Mouse (Mus musculus) embryonic stem cell, embryonic (primary cell): ENCODE measurements around the gene Cped1.

Experiments
- CTCF ChIA-PET, 4 experiments: fragments of 300-600 bp in 2 of 4; fragments of 350-600 bp in 2 of 4; sonication (Branson Sonifier 250); formaldehyde crosslinking; loops; one replicate each; lab custom pipeline; 2022; ENCODE audit warnings: inconsistent platforms in 2 of 4; lab: Charles Lee
- POLR2A ChIA-PET, 4 experiments: fragments of 300-600 bp in 2 of 4; fragments of 350-600 bp in 2 of 4; sonication (Branson Sonifier 250); formaldehyde crosslinking; loops; one replicate each; lab custom pipeline; 2022; ENCODE audit warnings: antibody characterized with exemption in 4 of 4, inconsistent platforms in 1 of 4; lab: Charles Lee

The Cped1 gene

DNA sequence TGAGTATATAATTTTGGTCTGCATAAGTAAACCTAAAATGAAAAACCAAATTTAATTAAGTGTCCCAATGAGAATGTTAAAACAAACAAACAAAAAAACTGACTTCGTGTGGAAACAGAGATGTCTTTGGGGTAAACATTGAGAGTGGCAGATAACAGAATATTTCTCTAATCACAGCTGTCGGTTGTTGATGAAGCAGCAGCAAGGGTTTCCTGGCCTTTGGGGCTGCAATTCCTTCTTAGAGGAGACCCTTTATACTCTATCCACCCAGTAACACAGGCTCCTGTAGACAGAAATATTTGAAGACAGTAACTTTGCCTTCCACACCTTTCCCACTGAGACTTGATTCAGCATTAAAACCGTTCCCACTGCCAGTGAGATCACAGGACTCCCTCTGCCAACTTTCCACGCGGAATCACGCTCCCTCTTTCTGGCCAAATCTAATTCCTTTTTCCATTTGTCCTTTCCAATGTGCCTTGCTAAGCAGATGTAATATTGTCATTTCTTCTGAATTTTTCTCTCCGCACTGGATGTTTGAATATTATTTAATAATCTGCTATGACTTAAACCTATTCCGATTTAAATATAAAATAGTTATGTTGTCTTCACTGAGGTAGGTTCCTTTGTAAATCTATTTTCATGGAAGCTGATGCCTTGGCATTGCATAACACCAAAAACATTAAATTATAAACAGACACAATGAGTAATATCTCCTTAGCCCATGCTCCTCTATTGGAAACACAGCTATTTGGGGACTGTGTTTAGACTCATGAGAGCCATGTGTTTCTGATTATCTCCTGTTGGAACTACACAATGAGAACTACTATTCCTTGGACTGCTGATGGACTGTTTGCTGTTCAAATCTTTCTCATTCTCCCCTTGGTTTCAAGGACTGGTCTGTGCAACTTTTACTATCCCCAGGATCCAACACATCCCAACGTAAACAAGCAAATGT is 4.7 kb downstream of the Cped1 start:
- ChIA-PET CTCF (no interaction called here), POLR2A (no interaction called here)

DNA sequence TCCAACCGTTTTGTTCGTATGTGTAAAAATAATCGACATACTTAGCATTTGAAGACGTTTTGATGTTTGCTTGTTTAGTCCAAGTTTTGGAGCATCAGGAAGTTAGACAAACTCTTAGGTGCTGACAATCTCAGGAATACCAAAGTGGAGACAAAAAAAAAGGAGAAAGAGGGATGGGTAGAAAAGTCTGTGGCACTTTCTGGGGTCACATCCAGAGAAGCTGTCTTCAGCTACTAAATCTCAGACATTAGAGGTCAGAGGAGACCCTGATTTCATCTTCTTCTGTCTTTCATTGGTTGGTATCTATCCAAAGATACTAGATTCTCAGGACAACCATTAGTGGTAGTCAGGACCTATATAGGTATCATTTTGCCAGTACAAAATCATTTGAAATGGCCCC is 5.4 kb downstream of the Cped1 start:
- ChIA-PET POLR2A (no interaction called here), CTCF (no interaction called here)

DNA sequence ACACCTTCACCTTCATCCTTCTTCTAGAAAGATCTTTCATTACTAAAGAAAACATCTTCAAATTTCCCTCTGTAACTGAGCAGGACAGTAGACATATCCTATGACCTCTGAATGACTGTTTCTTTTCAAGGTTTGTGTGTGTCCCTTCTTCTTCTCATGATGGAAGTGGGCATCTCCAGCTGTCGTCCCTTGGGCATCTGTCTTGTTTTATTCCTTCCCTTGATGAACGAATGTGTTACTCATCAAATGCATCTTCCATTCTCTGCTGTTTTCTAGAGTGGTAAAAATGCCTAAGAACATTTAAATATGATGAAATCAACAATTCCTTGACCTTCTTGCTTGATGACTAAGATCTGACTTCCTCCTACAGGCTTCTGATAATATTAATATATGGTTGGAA is 7.4 kb downstream of the Cped1 start:
- POLR2A ChIA-PET = no interaction called here
- CTCF ChIA-PET = no interaction called here

DNA sequence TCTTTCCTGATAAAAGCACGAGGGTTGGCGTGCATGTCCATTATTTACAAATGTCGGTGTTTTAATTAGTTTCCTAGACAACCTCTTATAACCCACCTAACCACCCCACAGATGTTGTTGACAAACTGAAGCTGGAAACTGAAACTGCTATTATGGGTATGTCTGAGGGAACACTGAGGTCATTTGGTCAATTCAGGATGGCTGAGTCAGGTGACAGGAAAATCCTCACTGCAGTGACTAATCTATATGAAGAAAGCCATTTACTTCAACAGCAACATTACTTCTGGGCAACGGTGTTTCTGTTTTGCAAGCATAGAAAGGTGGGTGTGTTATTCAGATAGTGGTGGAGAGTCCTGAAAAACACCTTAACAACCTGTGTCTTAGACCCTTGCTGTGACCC is 12.4 kb downstream of the Cped1 start:
- POLR2A ChIA-PET = no interaction called here
- CTCF ChIA-PET = no interaction called here

DNA sequence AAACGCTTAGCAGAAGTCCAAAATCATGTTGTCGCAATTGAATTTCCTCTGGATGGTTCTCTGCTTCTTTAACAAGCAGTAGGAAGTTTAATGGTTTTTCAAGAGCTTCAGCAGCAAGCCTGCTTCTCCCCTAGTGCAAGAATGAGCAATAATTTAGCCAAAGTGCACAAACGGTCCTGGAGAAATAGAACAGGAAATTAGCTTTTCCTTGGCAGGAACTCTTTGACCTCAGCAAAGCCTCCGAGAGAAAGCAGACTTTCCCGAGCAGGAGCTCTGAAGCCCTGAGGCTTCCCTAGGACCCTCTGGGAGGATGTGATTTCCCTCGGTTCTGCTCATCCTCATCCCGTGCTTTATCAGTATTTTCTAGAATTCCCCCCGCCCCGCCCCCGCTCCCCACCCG is 13.3 kb downstream of the Cped1 start:
- ChIA-PET CTCF (interaction anchor here in 1 of 4 experiments (0.6 kb wide), 1 partner anchor 524 kb away, joined by 3 read pairs; no protein-coding TSS in a partner anchor), POLR2A (interaction anchor here in 1 of 4 experiments (0.8 kb wide), 1 partner anchor 73 kb away, joined by 3 read pairs; no protein-coding TSS in a partner anchor)

- ChIA-PET CTCF (no interaction called here), POLR2A (no interaction called here)
These were observed 14.4 kb downstream of the Cped1 start for GRCm38 (mm10) chr6:22000086-22000485.

DNA sequence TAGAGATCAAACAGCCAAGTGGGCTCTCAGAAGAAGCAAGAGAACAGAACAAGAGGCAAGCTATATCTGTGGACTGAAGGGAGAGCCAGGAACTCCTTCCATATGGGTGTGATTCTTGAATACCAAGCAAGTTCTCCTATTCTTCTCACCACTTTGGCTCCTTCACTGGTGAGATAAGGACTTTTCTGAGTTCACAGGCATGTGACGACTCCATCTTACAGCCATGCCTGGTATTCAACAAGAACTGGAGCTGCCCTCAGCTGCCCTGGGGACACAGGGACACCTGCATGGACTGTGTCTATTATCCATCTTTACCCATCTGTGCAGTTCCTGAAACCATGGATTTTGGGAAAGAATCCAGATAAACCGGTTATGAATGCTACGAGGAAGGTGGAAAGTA is 15.2 kb downstream of the Cped1 start:
- POLR2A ChIA-PET = no interaction called here

GRCm38 (mm10) chr6:22001284-22001916 is 15.7 kb downstream of the Cped1 start:
- ChIA-PET POLR2A (interaction anchor here in 1 of 4 experiments (0.8 to 1.6 kb wide), 2 partner anchors 13 to 26 kb away, joined by 3 to 4 read pairs; no protein-coding TSS in a partner anchor), CTCF (interaction anchor here in 1 of 4 experiments (1.3 kb wide), 1 partner anchor 16 kb away, joined by 5 read pairs; no protein-coding TSS in a partner anchor)

More for the DNA sequence above, 15.2 kb downstream of the Cped1 start:
- CTCF ChIA-PET = interaction anchor here in 1 of 4 experiments (1.3 kb wide), 1 partner anchor 16 kb away, joined by 5 read pairs; no protein-coding TSS in a partner anchor

DNA sequence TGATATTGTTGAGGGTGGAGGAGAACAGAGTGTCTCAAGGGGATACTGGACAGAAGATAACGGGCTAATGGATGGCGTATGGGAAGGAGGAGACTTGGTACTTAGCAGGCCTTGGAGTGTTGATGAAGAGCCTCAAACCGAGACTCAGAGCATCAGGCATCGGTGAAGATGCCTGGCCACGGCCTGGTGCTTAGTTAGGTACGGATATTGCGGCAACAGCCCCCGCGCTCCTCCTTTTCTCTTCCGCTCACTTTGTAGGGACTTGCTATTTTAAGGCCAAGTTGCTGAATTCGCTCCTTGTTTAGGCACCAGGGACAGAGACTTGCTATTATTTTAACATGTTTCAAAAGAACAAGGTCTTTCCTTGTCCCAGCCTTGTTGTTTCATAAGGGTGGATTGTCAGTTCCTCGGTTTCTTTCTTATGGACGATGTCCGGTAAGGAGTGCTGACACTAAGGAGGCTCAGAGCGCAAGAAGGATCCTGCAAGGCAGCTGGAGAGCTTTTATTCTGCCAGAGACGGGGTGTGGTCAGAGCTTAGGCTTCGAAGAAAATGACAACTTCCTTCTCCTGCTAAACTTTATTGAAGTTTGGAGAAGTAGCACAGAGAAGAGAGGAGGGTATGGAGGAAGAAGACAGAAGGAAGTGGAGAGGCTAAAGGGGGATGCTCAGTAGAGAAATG is 16.9 kb downstream of the Cped1 start:
- POLR2A ChIA-PET = interaction anchor here in 3 of 4 experiments (0.6 to 1.6 kb wide), 4 partner anchors 12 to 99 kb away, joined by 3 to 12 read pairs (median 4); no protein-coding TSS in a partner anchor
- CTCF ChIA-PET = interaction anchor here (0.7 to 1.7 kb wide), 4 partner anchors 17 to 86 kb away, joined by 3 to 5 read pairs (median 3); partner anchors contain the start of gene Cped1 (in 1 of the 4)

DNA sequence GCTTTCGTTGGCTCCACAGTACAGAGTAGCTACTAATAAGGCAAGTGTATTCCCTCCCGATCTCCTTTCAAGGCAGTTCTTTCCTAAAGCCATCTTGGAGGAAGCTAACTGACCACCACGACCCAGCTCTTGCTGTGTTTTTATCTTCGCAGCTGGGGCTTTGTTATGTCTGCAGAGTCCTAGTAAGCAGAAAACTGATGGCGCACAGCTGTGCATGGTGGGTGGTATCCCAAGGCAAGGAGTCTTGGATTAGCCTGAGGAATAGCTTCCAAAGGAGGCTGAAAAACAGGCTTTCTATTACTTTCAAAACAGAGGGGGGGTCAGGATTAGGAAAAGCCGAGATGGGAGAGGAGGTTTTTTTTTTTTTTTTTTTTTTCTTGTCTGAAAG is 17.5 kb downstream of the Cped1 start:
- ChIA-PET POLR2A (interaction anchor here in 2 of 4 experiments (0.6 to 0.7 kb wide), 3 partner anchors 18 to 100 kb away, joined by 3 to 12 read pairs (median 4); no protein-coding TSS in a partner anchor), CTCF (interaction anchor here (0.7 to 1.7 kb wide), 4 partner anchors 18 to 85 kb away, joined by 3 to 5 read pairs (median 3); partner anchors contain the start of gene Cped1 (in 1 of the 4))

DNA sequence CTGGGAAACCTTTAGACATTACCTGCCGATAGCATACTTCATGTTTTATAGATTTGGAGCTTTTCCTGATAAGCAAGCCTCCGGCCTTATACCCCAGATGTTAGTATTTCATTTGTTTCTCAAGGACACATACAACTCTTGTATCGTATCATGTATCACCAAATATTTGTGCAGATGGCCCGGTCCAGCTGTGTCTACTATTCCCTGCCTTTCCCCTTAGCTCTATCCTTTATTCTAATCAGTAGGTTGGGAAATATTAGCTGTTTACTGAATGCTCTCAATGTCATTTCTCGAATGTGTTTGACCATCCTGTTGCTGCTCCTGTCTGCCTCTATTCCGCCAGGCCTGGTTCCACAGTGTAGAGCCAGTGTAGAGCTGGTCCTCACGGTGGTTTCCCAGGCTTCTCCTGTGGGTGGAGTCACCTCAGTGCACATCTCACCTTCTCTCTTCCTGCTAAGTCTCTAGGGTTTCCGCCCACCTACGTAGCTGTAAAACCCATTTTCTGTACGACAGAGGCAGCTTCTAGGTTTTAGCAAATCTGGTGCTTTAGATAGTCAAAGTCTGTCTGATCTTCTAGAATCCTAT is 18.3 kb downstream of the Cped1 start:
- CTCF ChIA-PET = interaction anchor here in 2 of 4 experiments (1.5 to 1.7 kb wide), 2 partner anchors 18 to 19 kb away, joined by 3 read pairs; partner anchors contain the start of gene Cped1 (in 1 of the 2)
- POLR2A ChIA-PET = no interaction called here

DNA sequence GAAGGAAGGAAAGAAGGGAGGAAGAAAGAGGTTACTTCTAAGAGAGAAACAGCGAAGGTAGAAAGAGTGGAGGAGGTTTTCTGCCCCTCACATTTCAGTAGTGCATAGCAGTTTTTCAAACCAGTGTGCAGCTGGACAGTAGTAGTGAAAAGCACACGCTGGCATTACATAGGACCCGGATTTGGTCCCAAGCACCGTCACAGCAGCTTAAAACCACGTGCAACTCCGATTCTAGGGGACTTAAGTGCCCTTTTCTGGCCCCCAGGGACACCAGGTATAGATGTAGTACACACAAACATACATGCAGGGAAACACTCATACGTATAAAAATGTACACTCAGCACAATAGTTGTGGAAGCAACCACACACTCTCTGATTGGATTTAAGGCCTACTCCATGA is 22.6 kb downstream of the Cped1 start:
- POLR2A ChIA-PET = no interaction called here
- CTCF ChIA-PET = interaction anchor here in 1 of 4 experiments (0.5 kb wide), 1 partner anchor 23 kb away, joined by 3 read pairs; no protein-coding TSS in a partner anchor

- POLR2A ChIA-PET = no interaction called here
- CTCF ChIA-PET = no interaction called here
These were observed 24.5 kb downstream of the Cped1 start for GRCm38 (mm10) chr6:22010258-22010657.

DNA sequence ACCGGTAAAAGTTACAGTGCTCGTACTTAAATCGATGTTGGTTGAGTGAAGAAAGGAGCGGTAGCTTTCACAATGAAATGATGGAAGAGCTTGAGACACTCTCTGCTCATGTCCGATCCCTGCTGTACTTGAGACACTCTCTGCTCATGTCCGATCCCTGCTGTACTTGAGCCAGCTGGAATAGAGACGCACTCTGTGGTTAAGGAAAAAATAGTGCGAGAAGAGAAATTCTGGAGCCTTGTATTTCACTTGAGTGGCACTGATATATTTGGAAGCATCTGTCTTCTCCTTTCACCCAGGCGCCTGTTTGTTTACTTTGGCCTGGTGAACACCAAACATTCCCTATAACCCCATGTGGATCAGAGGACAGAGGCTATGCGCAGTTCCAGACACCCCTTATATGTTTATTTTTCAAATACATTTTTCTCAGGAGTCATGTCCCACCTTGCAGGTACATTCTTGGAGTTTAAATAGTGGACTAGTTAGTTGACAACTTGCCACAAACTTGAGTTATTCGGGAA is 25.1 kb downstream of the Cped1 start:
- POLR2A ChIA-PET = no interaction called here
- CTCF ChIA-PET = no interaction called here

GRCm38 (mm10) chr6:22011546-22011945 is 25.8 kb downstream of the Cped1 start:
- POLR2A ChIA-PET = no interaction called here
- CTCF ChIA-PET = no interaction called here

DNA sequence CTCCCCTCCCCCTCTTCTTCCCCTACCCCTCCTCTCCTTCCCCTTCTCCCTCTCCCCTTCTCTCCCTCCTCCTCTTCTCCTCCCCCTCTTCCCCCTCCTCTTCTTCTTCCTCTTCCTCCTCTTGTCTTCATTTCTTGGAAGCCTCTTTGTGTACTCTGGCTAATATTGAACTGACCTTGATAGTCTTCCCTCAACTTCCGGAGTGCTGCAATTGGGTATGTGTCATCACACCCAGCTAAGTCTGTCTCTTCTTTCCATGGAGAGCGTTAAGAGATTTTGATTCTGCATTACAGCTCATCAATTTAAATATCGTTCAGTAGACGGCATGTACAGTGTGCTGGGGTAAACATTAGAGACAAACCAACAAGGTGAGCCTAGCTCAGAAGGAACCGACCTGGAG is 26.4 kb downstream of the Cped1 start:
- POLR2A ChIA-PET = no interaction called here
- CTCF ChIA-PET = no interaction called here

GRCm38 (mm10) chr6:22012501-22012900 is 26.8 kb downstream of the Cped1 start:
- CTCF ChIA-PET = no interaction called here
- POLR2A ChIA-PET = interaction anchor here in 1 of 4 experiments (0.6 kb wide), 1 partner anchor 581 kb away, joined by 5 read pairs; no protein-coding TSS in a partner anchor

GRCm38 (mm10) chr6:22013394-22013793 is 27.7 kb downstream of the Cped1 start:
- POLR2A ChIA-PET = no interaction called here
- CTCF ChIA-PET = no interaction called here
